Mouse (Mus musculus) limb, embryonic 12.5 days (tissue): ENCODE data around the gene Tmem205. TPM values are rescaled to one million over a fixed set of nuclear protein-coding genes. Genes with fewer than 3 reads are reported as not detected.
A peak's percentile ranks its signal among the peaks of the same experiment; 100 is the strongest.

Experiments used
- ATAC-seq: fragments of 200-750 bp; cut with Nextera tagmentation; 2 replicates; pipeline ENCODE4 v1.8.0; 2017; ENCODE audit warnings: low read depth, moderate TSS enrichment; ENCODE audit not compliant: insufficient number of reproducible peaks, insufficient read depth, low FRiP score, low TSS enrichment
- H3K27ac ChIP-seq: fragments of 300-500 bp; sonication (generic); 2 replicates; pipeline ENCODE4 v1.5.1; 2016; ENCODE audit warnings: mild to moderate bottlenecking, moderate library complexity
- H3K27me3 ChIP-seq: fragments of 300-500 bp; sonication (generic); 2 replicates; pipeline ENCODE4 v1.6.1; 2016; ENCODE audit warnings: mild to moderate bottlenecking, moderate library complexity
- H3K36me3 ChIP-seq: fragments of 300-500 bp; sonication (generic); 2 replicates; pipeline ENCODE4 v1.6.1; 2016; ENCODE audit warnings: mild to moderate bottlenecking, moderate library complexity
- H3K4me1 ChIP-seq: fragments of 300-500 bp; sonication (generic); replicated peaks from 2 replicates; pipeline ENCODE4 v1.6.1; 2016
- H3K4me2 ChIP-seq: fragments of 300-500 bp; sonication (generic); 2 replicates; pipeline ENCODE4 v1.6.1; 2016; ENCODE audit warnings: mild to moderate bottlenecking, moderate library complexity
- H3K4me3 ChIP-seq: fragments of 300-500 bp; sonication (generic); replicated peaks from 2 replicates; pipeline ENCODE4 v1.5.1; 2016; ENCODE audit warnings: mild to moderate bottlenecking
- H3K9ac ChIP-seq: fragments of 300-500 bp; sonication (generic); replicated peaks from 2 replicates; pipeline ENCODE4 v1.6.1; 2016; ENCODE audit warnings: mild to moderate bottlenecking, moderate library complexity
- H3K9me3 ChIP-seq: fragments of 300-500 bp; sonication (generic); 2 replicates; pipeline ENCODE4 v1.6.1; 2016; ENCODE audit warnings: mild to moderate bottlenecking, moderate library complexity
- WGBS: fragments of 180-500 bp; shearing (Covaris S2); methylation state at CpG from one replicate; pipeline ENCODE4 v1.1.7; 2016; 5-methylcytosine and 5-hydroxymethylcytosine counted together
- polyA plus RNA-seq: library from polyadenylated mRNA; unstranded; fragments of >200 nt; fragmentation: Nextera tagmentation; extraction: Ambion mirVana; gene quantifications from 2 replicates; pipeline ENCODE4 v1.2.1, GENCODE M21; 2016

Gene Tmem205
- polyA plus RNA-seq, 1 experiment from 2014 or later = 33.4 TPM

- Histone ChIP-seq H3K4me2 (peak overlapping the region; percentile 68), H3K4me3 (peak overlapping the region; percentile 56), H3K27me3 (no peaks in the 10 kb centered on the region), H3K4me1 (peaks cover 11% of the 10 kb centered on the region), H3K27ac (peak overlapping the region; percentile 46; the same call in 1 of the 2 replicates), H3K9me3 (no peaks in the 10 kb centered on the region), H3K36me3 (peaks cover 17% of the 10 kb centered on the region), H3K9ac (peak overlapping the region; percentile 64)
- 2% methylated on average over 6 of the region's 6 CpGs for WGBS
- ATAC-seq = no peak
These were observed 572 bp downstream of the Tmem205 start for GRCm38 (mm10) chr9:21926784-21927183.

- H3K4me2 ChIP-seq = peak overlapping the region; percentile 68
- peak overlapping the region; percentile 56 for H3K4me3 ChIP-seq
- H3K4me1 ChIP-seq = peaks cover 11% of the 10 kb centered on the region
- no peaks in the 10 kb centered on the region for H3K27me3 ChIP-seq
- peaks cover 20% of the 10 kb centered on the region for H3K36me3 ChIP-seq
- no peak for ATAC-seq
- H3K9ac ChIP-seq = peak overlapping the region; percentile 23; the same call in 1 of the 2 replicates
- no peaks in the 10 kb centered on the region for H3K9me3 ChIP-seq
- no peak overlapping the region for H3K27ac ChIP-seq
- 76% methylated on average over 6 of the region's 6 CpGs for WGBS
These were observed 1.2 kb downstream of the Tmem205 start for GRCm38 (mm10) chr9:21926155-21926554.

- no peak overlapping the region for H3K27ac ChIP-seq
- H3K9ac ChIP-seq = no peak overlapping the region
- no peaks in the 10 kb centered on the region for H3K9me3 ChIP-seq
- no peaks in the 10 kb centered on the region for H3K27me3 ChIP-seq
- peaks cover 20% of the 10 kb centered on the region for H3K36me3 ChIP-seq
- 100% methylated on average over 1 of the region's 1 CpGs for WGBS
- H3K4me3 ChIP-seq = no peak overlapping the region
- no peak for ATAC-seq
- H3K4me2 ChIP-seq = no peak overlapping the region
- H3K4me1 ChIP-seq = peaks cover 11% of the 10 kb centered on the region
These were observed 1.9 kb downstream of the Tmem205 start for GRCm38 (mm10) chr9:21925506-21925905.

- H3K4me1 ChIP-seq = peaks cover 11% of the 10 kb centered on the region
These were observed 2.3 kb downstream of the Tmem205 start for GRCm38 (mm10) chr9:21925034-21925433.

GRCm38 (mm10) chr9:21924099-21924493, 3.3 kb downstream of the Tmem205 start:
- no peak overlapping the region for H3K9ac ChIP-seq
- no peak overlapping the region for H3K27ac ChIP-seq
- H3K9me3 ChIP-seq = no peaks in the 10 kb centered on the region
- H3K4me2 ChIP-seq = no peak overlapping the region
- WGBS = 86% methylated on average over 6 of the region's 6 CpGs
- H3K4me1 ChIP-seq = peaks cover 11% of the 10 kb centered on the region
- ATAC-seq = no peak
- peaks cover 20% of the 10 kb centered on the region for H3K36me3 ChIP-seq
- no peaks in the 10 kb centered on the region for H3K27me3 ChIP-seq
- no peak overlapping the region for H3K4me3 ChIP-seq

More at GRCm38 (mm10) chr9:21925034-21925433, 2.3 kb downstream of the Tmem205 start:
- Histone ChIP-seq H3K9me3 (no peaks in the 10 kb centered on the region), H3K27me3 (no peaks in the 10 kb centered on the region), H3K36me3 (peaks cover 20% of the 10 kb centered on the region), H3K4me2 (no peak overlapping the region), H3K9ac (no peak overlapping the region), H3K4me3 (no peak overlapping the region), H3K27ac (no peak overlapping the region)
- ATAC-seq = no peak
- 93% methylated on average over 3 of the region's 3 CpGs for WGBS

GRCm38 (mm10) chr9:21923490-21924098, 3.8 kb downstream of the Tmem205 start:
- no peaks in the 10 kb centered on the region for H3K9me3 ChIP-seq
- 72% methylated on average over 3 of the region's 3 CpGs for WGBS
- H3K27me3 ChIP-seq = no peaks in the 10 kb centered on the region
- peaks cover 11% of the 10 kb centered on the region for H3K4me1 ChIP-seq
- H3K4me3 ChIP-seq = no peak overlapping the region
- no peak overlapping the region for H3K9ac ChIP-seq
- H3K27ac ChIP-seq = no peak overlapping the region
- H3K36me3 ChIP-seq = peaks cover 20% of the 10 kb centered on the region
- no peak overlapping the region for H3K4me2 ChIP-seq
- ATAC-seq = no peak

- Histone ChIP-seq H3K4me1 (peaks cover 11% of the 10 kb centered on the region), H3K27me3 (no peaks in the 10 kb centered on the region), H3K36me3 (peaks cover 20% of the 10 kb centered on the region), H3K9me3 (no peaks in the 10 kb centered on the region), H3K4me2 (no peak overlapping the region), H3K27ac (no peak overlapping the region), H3K4me3 (no peak overlapping the region), H3K9ac (no peak overlapping the region)
- WGBS = 83% methylated on average over 4 of the region's 4 CpGs
- no peak for ATAC-seq
These were observed 4.3 kb downstream of the Tmem205 start for GRCm38 (mm10) chr9:21923036-21923435.

- Histone ChIP-seq H3K4me1 (peaks cover 7% of the 10 kb centered on the region), H3K9ac (no peak overlapping the region), H3K4me3 (peak overlapping the region; percentile 62; the same call in 1 of the 2 replicates), H3K4me2 (peak overlapping the region; percentile 97), H3K27ac (no peak overlapping the region), H3K27me3 (peaks cover 26% of the 10 kb centered on the region), H3K36me3 (peaks cover 8% of the 10 kb centered on the region), H3K9me3 (no peaks in the 10 kb centered on the region)
- 17% methylated on average over 5 of the region's 5 CpGs for WGBS
- ATAC-seq = no peak
These were observed 8.5 kb downstream of the Tmem205 start for GRCm38 (mm10) chr9:21918692-21919384.

- H3K27me3 ChIP-seq = peaks cover 26% of the 10 kb centered on the region
- H3K36me3 ChIP-seq = peaks cover 7% of the 10 kb centered on the region; the same call in 1 of the 2 replicates
- peaks cover 7% of the 10 kb centered on the region for H3K4me1 ChIP-seq
- H3K9me3 ChIP-seq = no peaks in the 10 kb centered on the region
- WGBS = under 1% methylated on average over 36 of the region's 36 CpGs
- ATAC-seq = peak; percentile 88
- H3K4me2 ChIP-seq = peak within 1 kb of the TSS; percentile 97
- H3K27ac ChIP-seq = no peak within 1 kb of the TSS
- H3K9ac ChIP-seq = peak within 1 kb of the TSS; percentile 66
- H3K4me3 ChIP-seq = peak within 1 kb of the TSS; percentile 62
These were observed 9.2 kb downstream of the Tmem205 start, which contains the start of gene Rab3d for GRCm38 (mm10) chr9:21918035-21918592. Rab3d (minus strand) TSS chr9:21918192.

- H3K9me3 ChIP-seq = no peaks in the 10 kb centered on the region
- peaks cover 7% of the 10 kb centered on the region; the same call in 1 of the 2 replicates for H3K36me3 ChIP-seq
- H3K4me3 ChIP-seq = peak overlapping the region; percentile 62
- peak overlapping the region; percentile 66 for H3K9ac ChIP-seq
- peaks cover 26% of the 10 kb centered on the region for H3K27me3 ChIP-seq
- WGBS = 2% methylated on average over 35 of the region's 35 CpGs
- no peak; the same call in none of the 2 replicates for ATAC-seq
- peak overlapping the region; percentile 97 for H3K4me2 ChIP-seq
- no peak overlapping the region for H3K27ac ChIP-seq
- peaks cover 7% of the 10 kb centered on the region for H3K4me1 ChIP-seq
These were observed 9.8 kb downstream of the Tmem205 start for GRCm38 (mm10) chr9:21917493-21918034.
